14 mouse cellular contexts compared by ENCODE assay signal in genomic region chr9:121369573-121369972, GRCm38 (mm10).
DNase-seq lines count a peak whose midpoint lies in the region; ATAC-seq lines count a peak whose summit lies in the region.
"Had no signal": no experiment of that assay in that cellular context is flagged by ENCODE, and none has a peak within 500 bp of the region (broad histone marks: within the 10 kb centered on the region; RNA-seq: fewer than 3 reads in every experiment).

No protein-coding gene starts in this region.

- H3K36me3 ChIP-seq in forebrain, embryonic 13.5 days (ENCODE audit: poor library complexity, severe bottlenecking) = peaks cover 8% of the 10 kb centered on the region
- 0 out of 2 replicates have a peak, but pooled peaks cover 6% of the 10 kb centered on the region for H3K36me3 ChIP-seq in forebrain, embryonic 14.5 days (ENCODE audit: control insufficient read depth, insufficient read depth, low read length)
- no peaks in the 10 kb centered on the region; the same call in 1 of the 2 replicates for H3K36me3 ChIP-seq in intestine, embryonic 15.5 days

- DNase-seq in forebrain, embryonic 14.5 days (ENCODE audit: low spot score) = no peak
- DNase-seq in kidney, postnatal 36 days = peak; percentile 42 to 45
- DNase-seq in kidney, postnatal 4 days = no peak
- peak; percentile 67 for DNase-seq in gastrocnemius, postnatal 14 days
- DNase-seq: adrenal gland, postnatal 14 days; kidney, adult 8-10 months; right cerebral cortex, adult 18-20 months; thymus, postnatal 25 days had no signal

- H3K9ac ChIP-seq in forebrain, embryonic 13.5 days = no peak overlapping the region
- H3K9ac ChIP-seq in forebrain, embryonic 14.5 days (ENCODE audit: low read length) = no peak overlapping the region
- no peak overlapping the region for H3K9ac ChIP-seq in intestine, embryonic 15.5 days
- H3K9ac ChIP-seq: heart, embryonic 12.5 days had no signal

- H3K27me3 ChIP-seq in forebrain, embryonic 13.5 days = no peaks in the 10 kb centered on the region
- no peaks in the 10 kb centered on the region for H3K27me3 ChIP-seq in forebrain, embryonic 14.5 days (replicated peaks; ENCODE audit: control insufficient read depth, insufficient read depth, low read length)
- no peaks in the 10 kb centered on the region for H3K27me3 ChIP-seq in intestine, embryonic 15.5 days (replicated peaks)
- H3K27me3 ChIP-seq: heart, embryonic 12.5 days had no signal

- peaks cover 89% of the 10 kb centered on the region for H3K4me1 ChIP-seq in forebrain, embryonic 13.5 days
- peaks cover 49% of the 10 kb centered on the region for H3K4me1 ChIP-seq in forebrain, embryonic 14.5 days (ENCODE audit: control insufficient read depth, insufficient read depth, low read length)
- peaks cover 54% of the 10 kb centered on the region for H3K4me1 ChIP-seq in brown adipose tissue, adult 24 weeks (ENCODE audit: control insufficient read depth, insufficient read depth, insufficient read length, low read length)
- peaks cover 38% of the 10 kb centered on the region for H3K4me1 ChIP-seq in intestine, embryonic 15.5 days (replicated peaks)

- 0 out of 2 replicates have a peak overlapping the region, but pooled peaks have one; percentile 22 for H3K27ac ChIP-seq in forebrain, embryonic 13.5 days
- no peak overlapping the region for H3K27ac ChIP-seq in forebrain, embryonic 14.5 days (ENCODE audit: low read depth, low read length)
- H3K27ac ChIP-seq in brown adipose tissue, adult 24 weeks (replicated peaks; ENCODE audit: low read depth, low read length) = peak overlapping the region; percentile 85
- no peak overlapping the region for H3K27ac ChIP-seq in intestine, embryonic 15.5 days

- H3K9me3 ChIP-seq in forebrain, embryonic 13.5 days (replicated peaks) = no peaks in the 10 kb centered on the region
- H3K9me3 ChIP-seq in forebrain, embryonic 14.5 days (replicated peaks; ENCODE audit: control insufficient read depth, low read length) = no peaks in the 10 kb centered on the region
- no peaks in the 10 kb centered on the region for H3K9me3 ChIP-seq in intestine, embryonic 15.5 days
- H3K9me3 ChIP-seq: heart, embryonic 12.5 days; midbrain, embryonic 10.5 days had no signal

- no peak for ATAC-seq in forebrain, embryonic 13.5 days
- no peak for ATAC-seq in forebrain, embryonic 14.5 days
- ATAC-seq in intestine, embryonic 15.5 days = no peak

- intact Hi-C loops in gastrocnemius, postnatal 14 days (cut with DNase I; ENCODE audit: low total_unique reads) = no loop called here

- WGBS in forebrain, embryonic 13.5 days = 71% methylated on average over 6 of the region's 6 CpGs
- whole genome bisulfite sequencing in forebrain, embryonic 14.5 days = 59% methylated on average over 6 of the region's 6 CpGs
- WGBS in intestine, embryonic 15.5 days = 70% methylated on average over 6 of the region's 6 CpGs

- no peak overlapping the region for H3K4me2 ChIP-seq in forebrain, embryonic 13.5 days
- H3K4me2 ChIP-seq in forebrain, embryonic 14.5 days (ENCODE audit: low read length) = no peak overlapping the region
- H3K4me2 ChIP-seq in intestine, embryonic 15.5 days (replicated peaks) = no peak overlapping the region
- H3K4me2 ChIP-seq: heart, embryonic 12.5 days had no signal

- no peak overlapping the region for H3K4me3 ChIP-seq in forebrain, embryonic 13.5 days
- H3K4me3 ChIP-seq in forebrain, embryonic 14.5 days (ENCODE audit: low read depth, low read length) = no peak overlapping the region
- no peak overlapping the region for H3K4me3 ChIP-seq in brown adipose tissue, adult 24 weeks (ENCODE audit: insufficient read depth, low read depth, low read length)
- no peak overlapping the region for H3K4me3 ChIP-seq in intestine, embryonic 15.5 days (replicated peaks)
- H3K4me3 ChIP-seq: erythroblast, embryonic 14.5 days; heart, embryonic 12.5 days; midbrain, embryonic 10.5 days had no signal

Comparison
In these comparisons a context has a peak if more than half of its experiments do, and no peak if none do; other contexts are left out.
1. H3K27ac ChIP-seq: peak in forebrain, embryonic 13.5 days (single experiment) and brown adipose tissue, adult 24 weeks (single experiment); none in forebrain, embryonic 14.5 days (single experiment) and intestine, embryonic 15.5 days (single experiment).
2. DNase-seq: peak in kidney, postnatal 36 days (2 of 2) and gastrocnemius, postnatal 14 days (single experiment); none in forebrain, embryonic 14.5 days (single experiment) and kidney, postnatal 4 days (0 of 2).